Mouse (Mus musculus) neural tube, embryonic 13.5 days (tissue): Measurements from ENCODE around the gene Btbd9. TPM values are rescaled to one million over a fixed set of nuclear protein-coding genes. Genes with fewer than 3 reads are reported as not detected.

Experiments used
- ATAC-seq: fragments of 200-750 bp; cut with Nextera tagmentation; 2 replicates; pipeline ENCODE4 v1.8.0; 2017; ENCODE audit warnings: low read depth, mild to moderate bottlenecking, moderate TSS enrichment, moderate library complexity
- H3K27ac ChIP-seq: fragments of 300-500 bp; sonication (generic); replicated peaks from 2 replicates; pipeline ENCODE4 v1.5.1; 2015; ENCODE audit warnings: moderate library complexity, mild to moderate bottlenecking, inconsistent platforms
- H3K27me3 ChIP-seq: fragments of 300-500 bp; sonication (generic); 2 replicates; pipeline ENCODE4 v1.6.1; 2015; ENCODE audit warnings: mild to moderate bottlenecking, inconsistent platforms
- H3K36me3 ChIP-seq: fragments of 300-500 bp; sonication (generic); 2 replicates; pipeline ENCODE4 v1.6.1; 2015; ENCODE audit warnings: mild to moderate bottlenecking, inconsistent platforms
- H3K4me1 ChIP-seq: fragments of 300-500 bp; sonication (generic); replicated peaks from 2 replicates; pipeline ENCODE4 v1.6.1; 2015; ENCODE audit warnings: inconsistent platforms
- H3K4me2 ChIP-seq: fragments of 300-500 bp; sonication (generic); 2 replicates; pipeline ENCODE4 v1.6.1; 2015; ENCODE audit warnings: inconsistent platforms, mild to moderate bottlenecking, moderate library complexity
- H3K4me3 ChIP-seq: fragments of 300-500 bp; sonication (generic); 2 replicates; pipeline ENCODE4 v1.5.1; 2015; ENCODE audit warnings: mild to moderate bottlenecking, inconsistent platforms
- H3K9ac ChIP-seq: fragments of 300-500 bp; sonication (generic); 2 replicates; pipeline ENCODE4 v1.6.1; 2015; ENCODE audit warnings: moderate library complexity, mild to moderate bottlenecking, inconsistent platforms
- H3K9me3 ChIP-seq: fragments of 300-500 bp; sonication (generic); 2 replicates; pipeline ENCODE4 v1.6.1; 2016; ENCODE audit warnings: inconsistent platforms
- WGBS: fragments of 180-500 bp; shearing (Covaris S2); methylation state at CpG from one replicate; pipeline ENCODE4 v1.1.7; 2015; 5-methylcytosine and 5-hydroxymethylcytosine counted together
- polyA plus RNA-seq: library from polyadenylated mRNA; unstranded; fragments of >200 nt; fragmentation: Nextera tagmentation; extraction: Ambion mirVana; gene quantifications from 2 replicates; pipeline ENCODE4 v1.2.1, GENCODE M21; 2015

Btbd9 gene
- polyA plus RNA-seq, 1 experiment from 2014 or later: 122 TPM

GRCm38 (mm10) chr17:30194629-30195445 lies 381.5 kb downstream of the Btbd9 start:
- WGBS: 51% methylated on average over 11 of the region's 11 CpGs
- Histone ChIP-seq H3K4me1 (peaks cover 98% of the 10 kb centered on the region), H3K9ac (no peak overlapping the region), H3K4me3 (no peak overlapping the region), H3K36me3 (peaks cover 8% of the 10 kb centered on the region), H3K4me2 (no peak overlapping the region), H3K27me3 (no peaks in the 10 kb centered on the region), H3K9me3 (no peaks in the 10 kb centered on the region), H3K27ac (peak overlapping the region; percentile 75)
- no peak for ATAC-seq

- H3K9ac ChIP-seq: no peak overlapping the region
- H3K9me3 ChIP-seq: no peaks in the 10 kb centered on the region
- WGBS: 47% methylated on average over 3 of the region's 3 CpGs
- ATAC-seq: no peak
- peaks cover 98% of the 10 kb centered on the region for H3K4me1 ChIP-seq
- H3K4me2 ChIP-seq: no peak overlapping the region
- no peak overlapping the region for H3K4me3 ChIP-seq
- H3K27me3 ChIP-seq: no peaks in the 10 kb centered on the region
- H3K36me3 ChIP-seq: peaks cover 8% of the 10 kb centered on the region
- H3K27ac ChIP-seq: peak overlapping the region; percentile 71
These were observed 382.2 kb downstream of the Btbd9 start for GRCm38 (mm10) chr17:30194091-30194490.

GRCm38 (mm10) chr17:30193615-30194014 lies 382.7 kb downstream of the Btbd9 start:
- H3K36me3 ChIP-seq: peaks cover 8% of the 10 kb centered on the region
- H3K4me2 ChIP-seq: no peak overlapping the region
- peaks cover 97% of the 10 kb centered on the region for H3K4me1 ChIP-seq
- H3K9ac ChIP-seq: no peak overlapping the region
- ATAC-seq: no peak
- no peaks in the 10 kb centered on the region for H3K9me3 ChIP-seq
- no peak overlapping the region for H3K4me3 ChIP-seq
- 76% methylated on average over 2 of the region's 2 CpGs for WGBS
- H3K27me3 ChIP-seq: no peaks in the 10 kb centered on the region
- peak overlapping the region; percentile 71 for H3K27ac ChIP-seq

- Histone ChIP-seq H3K9me3 (no peaks in the 10 kb centered on the region), H3K27me3 (no peaks in the 10 kb centered on the region), H3K4me3 (no peak overlapping the region), H3K4me2 (no peak overlapping the region), H3K9ac (no peak overlapping the region), H3K36me3 (peaks cover 8% of the 10 kb centered on the region), H3K4me1 (peaks cover 98% of the 10 kb centered on the region), H3K27ac (0 out of 2 replicates have a peak overlapping the region, but pooled peaks have one; percentile 71)
- 91% methylated on average over 26 of the region's 26 CpGs for WGBS
- no peak for ATAC-seq
These were observed 383.8 kb downstream of the Btbd9 start for GRCm38 (mm10) chr17:30192416-30193005.

GRCm38 (mm10) chr17:30191097-30191640 lies 385.1 kb downstream of the Btbd9 start:
- no peak overlapping the region for H3K4me3 ChIP-seq
- H3K27me3 ChIP-seq: no peaks in the 10 kb centered on the region
- H3K4me1 ChIP-seq: peaks cover 93% of the 10 kb centered on the region
- H3K36me3 ChIP-seq: peaks cover 8% of the 10 kb centered on the region
- no peak overlapping the region for H3K9ac ChIP-seq
- no peak overlapping the region for H3K4me2 ChIP-seq
- WGBS: 67% methylated on average over 11 of the region's 11 CpGs
- no peaks in the 10 kb centered on the region for H3K9me3 ChIP-seq
- H3K27ac ChIP-seq: no peak overlapping the region
- ATAC-seq: no peak

GRCm38 (mm10) chr17:30188031-30188981 lies 388.0 kb downstream of the Btbd9 start:
- H3K4me2 ChIP-seq: peak overlapping the region; percentile 33
- peak; percentile 77 for ATAC-seq
- H3K36me3 ChIP-seq: peaks cover 8% of the 10 kb centered on the region
- H3K4me3 ChIP-seq: no peak overlapping the region
- H3K4me1 ChIP-seq: peaks cover 64% of the 10 kb centered on the region
- H3K9ac ChIP-seq: peak overlapping the region; percentile 49
- 14% methylated on average over 20 of the region's 20 CpGs for WGBS
- H3K27me3 ChIP-seq: no peaks in the 10 kb centered on the region
- H3K9me3 ChIP-seq: no peaks in the 10 kb centered on the region
- peak overlapping the region; percentile 89 for H3K27ac ChIP-seq

- peaks cover 1% of the 10 kb centered on the region for H3K36me3 ChIP-seq
- peaks cover 57% of the 10 kb centered on the region for H3K4me1 ChIP-seq
- H3K9me3 ChIP-seq: no peaks in the 10 kb centered on the region
- WGBS: 34% methylated on average over 5 of the region's 5 CpGs
- peak overlapping the region; percentile 89 for H3K27ac ChIP-seq
- no peak overlapping the region for H3K4me3 ChIP-seq
- H3K9ac ChIP-seq: peak overlapping the region; percentile 49
- no peak for ATAC-seq
- peak overlapping the region; percentile 33 for H3K4me2 ChIP-seq
- H3K27me3 ChIP-seq: no peaks in the 10 kb centered on the region
These were observed 388.7 kb downstream of the Btbd9 start for GRCm38 (mm10) chr17:30187581-30187980.

GRCm38 (mm10) chr17:30187154-30187553 lies 389.1 kb downstream of the Btbd9 start:
- H3K9me3 ChIP-seq: no peaks in the 10 kb centered on the region
- no peak overlapping the region for H3K4me3 ChIP-seq
- ATAC-seq: no peak
- H3K9ac ChIP-seq: no peak overlapping the region
- H3K27me3 ChIP-seq: no peaks in the 10 kb centered on the region
- H3K27ac ChIP-seq: peak overlapping the region; percentile 89; the same call in 1 of the 2 replicates
- 92% methylated on average over 6 of the region's 6 CpGs for WGBS
- H3K4me1 ChIP-seq: peaks cover 56% of the 10 kb centered on the region
- H3K36me3 ChIP-seq: no peaks in the 10 kb centered on the region
- H3K4me2 ChIP-seq: no peak overlapping the region

GRCm38 (mm10) chr17:30183561-30183960 lies 392.7 kb downstream of the Btbd9 start:
- WGBS: 76% methylated on average over 6 of the region's 6 CpGs
- peaks cover 24% of the 10 kb centered on the region for H3K4me1 ChIP-seq
- no peak for ATAC-seq
- H3K9ac ChIP-seq: no peak overlapping the region
- no peaks in the 10 kb centered on the region for H3K27me3 ChIP-seq
- no peaks in the 10 kb centered on the region for H3K9me3 ChIP-seq
- no peak overlapping the region for H3K27ac ChIP-seq
- no peaks in the 10 kb centered on the region for H3K36me3 ChIP-seq
- no peak overlapping the region for H3K4me2 ChIP-seq
- no peak overlapping the region for H3K4me3 ChIP-seq

GRCm38 (mm10) chr17:30182063-30182462 lies 394.2 kb downstream of the Btbd9 start:
- no peak for ATAC-seq
- H3K9me3 ChIP-seq: no peaks in the 10 kb centered on the region
- H3K27ac ChIP-seq: no peak overlapping the region
- H3K27me3 ChIP-seq: no peaks in the 10 kb centered on the region
- WGBS: 92% methylated on average over 2 of the region's 2 CpGs
- H3K9ac ChIP-seq: no peak overlapping the region
- no peaks in the 10 kb centered on the region for H3K36me3 ChIP-seq
- H3K4me2 ChIP-seq: no peak overlapping the region
- H3K4me1 ChIP-seq: peaks cover 24% of the 10 kb centered on the region
- H3K4me3 ChIP-seq: no peak overlapping the region

GRCm38 (mm10) chr17:30181554-30181953 lies 394.7 kb downstream of the Btbd9 start:
- WGBS: 92% methylated on average over 4 of the region's 4 CpGs

More at GRCm38 (mm10) chr17:30181554-30181953, 394.7 kb downstream of the Btbd9 start:
- Histone ChIP-seq H3K27ac (no peak overlapping the region), H3K9ac (no peak overlapping the region), H3K4me2 (no peak overlapping the region), H3K9me3 (no peaks in the 10 kb centered on the region), H3K27me3 (no peaks in the 10 kb centered on the region), H3K4me3 (no peak overlapping the region), H3K36me3 (no peaks in the 10 kb centered on the region), H3K4me1 (peaks cover 25% of the 10 kb centered on the region)
- no peak for ATAC-seq
